Mouse (Mus musculus) adrenal gland, postnatal 36 days (tissue): Measurements from ENCODE around the gene Zfp811. TPM values are rescaled to one million over a fixed set of nuclear protein-coding genes. Genes with fewer than 3 reads are reported as not detected.
"Not testable (repeated sequence)": the region's sequence is repeated elsewhere in the genome, so short reads cannot be mapped to it uniquely, and the experiment has no call there.

Experiments
- DNase-seq, 2 experiments: peaks; one replicate each; pipeline ENCODE4 v3.0.0; 2021; ENCODE audit warnings: mixed read lengths in 1 of 2
- long read RNA-seq, 2 experiments: library from polyadenylated mRNA; stranded (forward); transcript quantifications; one replicate each; pipeline ENCODE4 v2.0.0; 2021; ENCODE audit warnings: borderline sequencing depth in 2 of 2
- total RNA-seq, 2 experiments: library from RNA; stranded (reverse); gene quantifications; 2 replicates each; pipeline ENCODE4 v1.2.3; 2021

The Zfp811 gene
- under 1 TPM; 0.59 to 0.76 TPM for total RNA-seq
- long read RNA-seq, experiment 1, result 0 reads
- long read RNA-seq, experiment 2, result 0 reads

DNA sequence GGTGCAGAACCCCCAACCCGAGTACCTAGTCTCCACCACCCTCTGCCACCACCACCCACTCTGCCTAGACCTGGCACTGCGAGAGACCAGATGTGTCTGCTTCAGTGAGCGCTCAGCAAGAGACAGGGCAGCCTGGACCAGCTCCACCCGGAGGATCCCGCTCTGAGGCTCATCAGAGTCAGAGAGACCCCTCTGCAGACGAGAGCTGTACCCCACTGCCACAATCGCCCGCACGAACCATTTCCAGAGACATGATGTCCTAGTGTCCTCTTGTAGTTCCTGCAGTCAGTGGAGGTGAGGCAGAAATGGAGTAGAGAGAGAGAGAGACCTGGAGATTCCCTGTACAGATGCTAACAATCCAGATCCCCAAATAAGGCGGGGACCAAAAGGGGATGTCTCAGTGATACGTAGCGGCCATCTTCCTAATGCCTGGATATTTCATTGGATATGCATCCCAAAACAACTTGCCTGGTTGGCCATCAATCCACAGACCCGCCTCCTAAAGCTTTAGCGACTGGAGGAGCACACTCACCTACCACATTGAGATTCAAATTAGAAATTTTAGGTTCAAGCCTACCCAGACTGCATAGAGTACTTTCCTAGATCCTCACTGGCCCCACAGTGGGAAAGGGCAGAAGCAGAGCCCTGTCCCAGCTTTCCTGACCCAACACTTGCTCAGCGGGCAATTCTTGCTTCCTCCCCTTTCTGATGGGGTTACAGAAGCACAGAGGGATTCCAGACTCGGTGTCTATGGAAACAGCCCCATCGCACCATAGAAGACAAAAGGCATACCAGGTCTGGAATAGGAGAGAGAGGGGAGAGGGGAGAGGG lies at the start of gene Zfp811:
TSS of gene Zfp811 (minus strand) at position 388 of the 831 bp plus-strand sequence.
- peak; percentile 6 to 10 for DNase-seq

DNA sequence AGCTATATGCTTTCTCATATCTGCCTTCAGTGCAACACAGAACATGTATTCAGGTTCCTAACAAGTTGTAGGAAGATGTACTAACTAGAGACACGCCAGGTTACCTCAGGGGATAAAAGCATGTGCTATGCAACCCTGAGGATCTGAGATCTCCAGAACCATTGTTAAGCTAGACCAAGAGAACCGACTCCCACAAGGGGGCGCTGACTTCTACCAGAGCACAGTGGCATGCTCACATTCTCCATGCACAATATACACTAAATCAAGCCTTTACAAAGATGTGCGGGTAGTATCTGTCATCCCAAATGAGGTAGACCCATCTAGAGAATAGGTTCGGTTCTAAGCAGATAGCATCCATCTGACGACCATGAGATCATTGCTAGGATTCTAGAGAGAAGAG lies 47.0 kb upstream of the Zfp811 start:
- not testable (repeated sequence) for DNase-seq

- no peak for DNase-seq
Observed at GRCm38 (mm10) chr17:32851581-32851980, 41.9 kb upstream of the Zfp811 start.

DNA sequence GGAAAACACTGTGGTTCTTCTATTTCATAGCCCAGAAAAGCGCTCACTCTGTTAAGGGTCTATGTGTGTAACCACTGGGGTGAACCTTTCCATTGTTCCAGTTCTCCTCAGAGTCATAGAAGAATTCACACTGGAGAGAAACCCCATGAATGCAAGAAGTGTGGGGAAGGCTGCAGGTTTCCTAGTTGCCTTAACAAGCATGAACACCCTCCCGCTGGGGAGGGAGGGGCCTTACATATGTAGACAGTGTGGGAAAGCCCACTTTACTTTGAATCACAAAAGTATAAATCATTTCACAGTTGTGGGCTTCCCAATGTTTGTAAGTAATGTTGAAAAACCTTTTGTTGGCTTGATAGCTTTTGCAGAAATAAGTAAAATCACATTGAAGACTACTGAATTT lies 31.7 kb upstream of the Zfp811 start:
- no peak for DNase-seq

DNA sequence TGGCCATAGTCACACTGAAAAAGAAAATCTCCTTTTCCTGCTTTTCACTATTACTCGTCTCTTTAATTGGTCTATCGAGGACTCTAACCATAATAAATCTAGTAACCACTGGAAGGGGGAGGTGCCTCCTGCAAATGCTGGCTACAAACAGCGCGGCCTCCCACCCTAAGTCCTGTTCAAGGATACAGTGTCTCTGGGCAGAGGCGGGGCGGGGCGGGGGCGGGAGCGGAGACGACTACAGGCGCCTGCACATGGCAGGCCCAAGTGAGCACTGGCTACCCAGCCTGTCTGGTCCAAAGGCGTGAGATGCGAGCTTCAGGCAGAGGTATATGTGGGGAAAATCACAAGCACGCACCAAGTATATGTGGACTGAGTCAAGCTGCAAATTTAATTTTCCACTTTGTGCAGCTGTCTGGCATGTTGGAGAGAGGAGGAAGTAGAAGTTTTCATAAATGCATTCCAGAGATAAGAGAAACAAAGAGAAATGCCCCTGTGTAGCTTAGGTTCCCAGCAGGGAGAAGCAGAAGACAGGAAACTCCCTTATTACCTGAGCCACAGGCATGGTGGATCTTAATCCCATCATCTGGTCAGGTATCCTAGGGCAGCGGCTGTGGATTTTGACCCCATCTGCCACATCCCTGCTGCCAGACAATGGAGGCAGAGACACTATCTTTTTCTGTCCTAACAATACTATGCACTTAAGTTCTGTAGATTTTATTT lies 29.5 kb upstream of the Zfp811 start:
- DNase-seq, result peak; percentile 48 to 55

- no peak for DNase-seq
Observed at GRCm38 (mm10) chr17:32830418-32830782, 20.7 kb upstream of the Zfp811 start.

DNA sequence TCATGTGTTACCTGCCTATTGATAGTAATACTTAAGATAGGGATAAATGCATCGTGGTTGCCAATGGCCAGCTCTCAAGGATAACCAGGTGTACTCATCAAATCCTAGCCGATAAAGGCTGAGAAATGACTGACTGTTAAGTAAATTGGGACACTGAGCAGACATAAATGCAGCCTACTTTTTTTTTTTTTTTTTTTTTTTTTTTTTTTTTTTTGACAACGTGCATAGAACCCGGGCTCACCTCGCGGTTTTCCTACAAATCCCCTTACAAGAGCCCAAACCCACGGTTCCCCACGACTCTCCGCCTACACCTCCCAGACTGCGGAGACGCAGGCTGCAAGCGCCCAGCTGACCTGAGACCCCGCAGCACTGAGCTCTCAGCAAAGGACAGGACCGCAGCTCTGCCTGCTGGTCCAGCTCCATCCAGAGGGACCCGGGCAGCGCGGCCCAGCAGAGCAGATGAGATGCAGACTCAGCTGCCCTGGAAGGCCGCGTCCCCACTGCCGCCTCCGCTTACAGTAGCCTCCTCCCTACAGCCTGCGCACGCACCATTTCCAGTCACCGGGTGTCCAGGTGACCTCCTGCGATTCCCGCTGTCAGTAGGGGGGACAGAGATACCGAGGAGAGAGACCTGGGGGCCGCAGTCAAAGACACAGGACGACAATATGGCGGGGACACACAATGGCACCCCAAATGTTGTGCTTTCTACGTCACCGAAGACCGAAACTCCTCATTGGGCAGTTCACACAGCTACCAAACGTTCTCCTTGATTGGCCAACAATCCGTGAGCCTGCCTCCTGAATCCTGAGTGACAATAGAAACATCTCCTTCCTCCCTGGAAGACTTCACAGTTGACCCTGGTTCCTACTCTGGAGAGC lies 20.0 kb upstream of the Zfp811 start, which contains the start of gene Zfp799:
TSS of gene Zfp799 (minus strand) at position 722 of the 878 bp plus-strand sequence.
- peak; percentile 76 to 79 for DNase-seq

DNA sequence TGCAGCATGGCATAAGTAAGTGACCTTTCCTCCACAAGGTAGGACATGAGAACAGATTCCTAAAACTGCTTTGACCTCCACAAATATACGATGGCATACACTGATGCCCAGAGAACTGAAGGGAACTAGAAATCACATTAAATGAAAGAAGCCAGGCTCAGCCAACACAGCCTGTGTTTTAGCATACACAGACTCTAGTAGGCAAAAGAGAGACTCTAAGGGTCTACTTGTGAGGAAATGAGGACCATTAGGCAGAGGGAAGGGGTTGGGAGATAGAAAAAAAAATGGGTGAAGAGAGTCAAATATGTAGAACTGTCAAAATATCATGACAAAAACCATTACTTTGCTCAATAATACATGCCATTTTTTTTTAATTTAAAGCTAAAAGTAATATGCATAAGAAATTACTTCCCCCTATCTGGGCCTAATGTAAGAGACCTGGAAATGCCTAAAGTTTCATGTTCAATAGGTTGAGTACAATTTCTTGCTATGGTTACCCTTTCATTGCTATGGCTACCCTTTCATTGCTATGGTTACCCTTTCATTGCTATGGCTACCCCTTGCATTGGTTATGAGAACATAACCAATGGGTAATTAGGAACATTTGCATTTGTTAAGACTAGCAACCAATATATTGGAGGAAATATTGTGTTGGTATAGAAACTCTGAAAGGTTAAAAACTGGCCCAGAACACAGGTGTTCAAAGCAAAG lies 6.5 kb upstream of the Zfp811 start:
- DNase-seq, result no peak

DNA sequence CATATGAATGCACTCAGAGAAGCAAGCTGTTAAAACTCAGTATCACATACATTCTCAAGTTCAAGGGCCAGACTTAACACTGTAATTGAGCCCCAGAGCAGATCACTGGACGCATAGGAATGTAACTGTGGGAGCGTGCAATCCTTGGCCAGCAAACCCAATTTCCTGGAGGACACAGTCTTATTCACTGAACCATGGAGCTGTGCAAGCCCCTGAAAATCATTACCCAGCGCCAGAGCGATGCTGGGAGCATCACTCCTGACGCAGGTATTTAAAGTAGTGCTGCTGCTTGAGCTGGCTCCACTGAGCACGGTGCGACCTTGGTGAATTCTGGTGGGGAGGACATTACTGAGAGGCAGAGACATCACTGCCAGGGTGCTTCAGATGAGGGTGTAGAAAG lies 4.4 kb upstream of the Zfp811 start:
- no peak for DNase-seq

DNA sequence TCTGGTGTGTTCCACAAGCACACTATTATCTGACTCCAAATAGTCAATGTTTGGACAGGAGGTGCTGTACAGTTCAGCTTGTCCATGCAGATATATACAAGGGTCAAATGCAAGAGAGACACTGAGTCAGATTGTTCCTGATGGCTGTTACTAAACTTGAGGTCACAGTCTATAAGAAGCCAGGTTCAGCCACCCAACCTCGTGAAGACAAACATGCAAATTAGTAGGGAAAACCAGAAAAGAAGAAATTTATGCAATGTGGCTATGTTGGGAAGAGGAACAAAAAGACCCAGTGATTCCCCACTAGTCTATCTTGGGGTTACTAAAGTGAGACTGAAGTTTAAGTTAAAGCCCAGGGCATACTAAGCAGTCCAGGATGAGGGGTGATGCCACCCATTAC lies 917 bp upstream of the Zfp811 start:
- DNase-seq, result no peak

DNA sequence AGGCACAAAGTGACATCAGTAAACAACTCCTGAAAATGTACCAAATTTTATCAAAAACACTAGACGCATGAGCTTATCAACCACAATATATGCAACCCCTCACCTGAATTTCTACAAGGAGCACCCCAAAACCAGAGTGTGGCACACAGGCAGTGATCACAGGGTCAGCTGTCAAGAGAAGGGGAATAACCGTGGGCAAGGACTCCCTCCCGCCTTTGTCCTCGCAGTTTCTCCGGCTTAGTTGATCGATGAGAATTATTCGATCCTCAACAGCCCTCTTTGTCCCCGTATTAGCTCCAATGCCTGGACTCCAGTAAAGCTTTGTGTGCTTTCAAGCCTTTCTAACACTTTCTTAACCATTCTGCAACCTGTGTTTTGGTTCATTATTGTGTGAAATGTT lies 810 bp downstream of the Zfp811 start:
- DNase-seq, result no peak

DNA sequence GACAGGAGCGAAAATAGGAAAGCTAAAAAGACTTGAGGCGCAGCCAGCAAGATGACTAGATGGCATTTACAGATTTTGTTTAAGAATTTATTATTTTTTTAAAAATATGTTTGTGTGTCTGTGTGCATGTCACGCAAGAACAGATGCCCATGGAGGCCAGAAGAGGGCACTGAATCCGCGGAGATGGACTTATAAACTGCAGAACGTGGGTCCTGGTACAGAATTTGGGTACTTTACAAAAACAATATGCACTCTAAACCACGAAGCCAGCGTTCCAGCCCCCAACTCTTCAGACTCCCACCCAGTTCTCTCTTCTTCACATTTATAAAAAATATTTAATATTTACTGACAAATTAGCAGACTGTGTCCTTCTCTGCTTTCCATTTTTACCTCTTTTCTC lies 20.5 kb downstream of the Zfp811 start:
- DNase-seq, result no peak

DNA sequence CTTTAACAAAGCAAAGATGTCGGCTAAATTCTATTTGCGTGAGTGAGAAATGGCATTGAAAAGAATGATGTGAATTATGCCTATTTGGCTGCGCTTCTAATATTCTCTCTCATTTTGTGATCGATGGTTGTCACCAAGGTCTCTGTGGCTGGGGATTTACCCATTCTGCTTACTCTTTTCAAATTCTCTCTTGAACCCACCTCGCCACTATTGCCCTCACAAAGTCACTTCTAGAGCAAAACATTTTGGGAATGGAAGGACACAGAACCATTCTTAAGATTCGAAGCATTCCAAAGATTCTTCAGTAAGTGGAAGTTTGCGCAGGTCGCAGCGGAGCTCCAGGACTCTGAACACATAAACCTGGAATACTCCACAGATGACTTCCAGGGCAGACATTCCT lies 21.2 kb downstream of the Zfp811 start:
- DNase-seq, result no peak

DNA sequence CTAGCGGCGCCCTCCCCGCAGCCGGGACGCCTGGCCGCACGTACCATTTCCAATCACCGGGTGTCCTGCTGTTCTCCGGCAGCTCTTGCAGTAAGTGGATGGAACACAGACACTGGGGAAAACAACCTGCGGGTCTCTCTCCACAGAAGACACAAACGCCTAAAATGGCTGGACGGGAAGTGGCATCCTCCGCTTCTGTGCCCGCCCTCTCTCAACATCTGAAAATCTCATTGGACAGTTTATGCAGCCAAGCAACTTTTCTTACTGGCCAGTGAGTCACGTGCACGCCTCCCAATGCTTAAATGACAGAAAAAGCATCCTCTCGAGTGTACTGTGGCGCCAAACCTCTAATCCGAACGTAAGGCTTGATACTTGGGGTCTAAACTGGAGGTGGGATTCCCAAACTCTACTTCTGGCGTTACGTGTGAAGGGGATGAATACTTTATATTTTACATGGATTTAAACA lies 21.6 kb downstream of the Zfp811 start, which contains the start of gene Zfp871:
TSS of gene Zfp871 (minus strand) at position 194 of the 466 bp plus-strand sequence.
- peak; percentile 86 to 89 for DNase-seq

GRCm38 (mm10) chr17:32787436-32788093 lies 22.2 kb downstream of the Zfp811 start:
- peak; percentile 68 to 77 for DNase-seq

GRCm38 (mm10) chr17:32786944-32787343 lies 22.8 kb downstream of the Zfp811 start:
- DNase-seq, result no peak

DNA sequence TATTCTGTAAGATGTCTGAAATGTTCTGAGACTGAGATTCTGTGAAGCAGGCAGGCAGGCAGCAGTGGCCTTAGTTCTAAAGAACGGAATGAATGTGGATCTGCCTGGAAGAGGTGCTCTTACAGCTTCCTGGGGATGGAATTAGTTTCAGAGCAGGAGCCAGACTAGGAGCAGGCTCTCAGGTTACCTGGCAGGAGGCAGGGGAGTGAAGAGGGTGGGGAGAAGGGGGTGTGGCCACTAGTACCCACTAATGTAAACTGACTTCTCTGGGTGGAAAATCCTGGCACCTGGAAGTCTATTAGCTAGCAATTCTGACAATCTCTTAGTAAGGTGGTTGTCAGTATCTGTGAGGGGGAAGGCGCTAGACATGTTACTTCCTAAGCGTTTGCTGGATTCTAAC lies 24.1 kb downstream of the Zfp811 start:
- DNase-seq, result no peak

GRCm38 (mm10) chr17:32777564-32777963 lies 32.2 kb downstream of the Zfp811 start:
- no peak for DNase-seq

- DNase-seq, result peak in 1 of 2 experiments; percentile 16
Observed at GRCm38 (mm10) chr17:32771213-32771612, 38.5 kb downstream of the Zfp811 start.

GRCm38 (mm10) chr17:32766422-32766821 lies 43.3 kb downstream of the Zfp811 start:
- no peak for DNase-seq

DNA sequence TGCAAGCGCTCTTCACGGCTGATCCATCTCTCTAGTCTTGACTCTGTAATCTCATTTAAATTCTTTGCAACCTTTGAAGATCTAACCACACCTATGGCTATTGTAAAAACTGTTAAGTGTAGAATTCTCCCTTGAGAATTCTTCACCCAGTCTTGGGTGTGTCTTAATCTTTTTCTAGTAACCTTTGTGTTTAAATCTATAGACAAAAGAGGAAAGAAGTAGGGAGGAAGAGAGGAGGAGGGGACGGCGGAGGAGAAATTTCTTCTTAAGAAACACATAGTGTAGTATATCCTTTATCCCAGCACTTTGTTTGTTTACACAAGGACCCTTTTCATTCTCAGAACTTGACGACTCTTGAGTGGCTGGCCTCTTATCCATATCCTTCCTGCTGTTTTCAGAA lies 52.4 kb downstream of the Zfp811 start:
- DNase-seq, result no peak
